Mouse (Mus musculus): ENCODE data around the gene Prrg1. TPM values are rescaled to one million over a fixed set of nuclear protein-coding genes. Genes with fewer than 3 reads are reported as not detected.

The Prrg1 gene
- 4.0 and 6.4 TPM in 2 replicates for polyA plus RNA-seq (2021; fragmentation: Nextera tagmentation)
- long read RNA-seq, experiment 1, transcript Prrg1-201 (4 exons, 3,900 nt) = major isoform, 6 of 23 reads
- long read RNA-seq, experiment 1, partial matches to known transcripts = 1 of 23 reads
- long read RNA-seq, experiment 1, other reads (novel, unspliced or antisense) = 15 of 23 reads
- long read RNA-seq, experiment 2, partial matches to known transcripts = 0 of 7 reads
- long read RNA-seq, experiment 2, other reads (novel, unspliced or antisense) = 7 of 7 reads

GRCm38 (mm10) chrX:78583202-78584004 is at the start of gene Prrg1:
Gene Prrg1 (minus strand): TSS chrX:78583896.

Other genes with a start within 250 kb of the Prrg1 start
- not detected in 2 replicates for gene 4930480E11Rik, start 214.3 kb downstream of the Prrg1 start, polyA plus RNA-seq (2021; fragmentation: Nextera tagmentation)
- not detected in 2 replicates for gene Fam47c, start 153.9 kb upstream of the Prrg1 start, polyA plus RNA-seq (2021; fragmentation: Nextera tagmentation)